Mouse (Mus musculus) bone marrow, adult 2 months (tissue): ENCODE results near the gene Slc32a1.

Experiments used
- CTCF ChIP-seq: fragments of 200-500 bp; IDR thresholded peaks from 2 replicates; pipeline ENCODE4 v1.5.1; 2011; ENCODE audit warnings: low read length, control low read depth; ENCODE audit not compliant: control insufficient read depth, insufficient read depth
- POLR2A ChIP-seq: fragments of 200-500 bp; IDR thresholded peaks from 2 replicates; pipeline ENCODE4 v1.6.1; 2011; ENCODE audit warnings: low read depth, mild to moderate bottlenecking, control low read depth, low read length, borderline replicate concordance; ENCODE audit not compliant: control insufficient read depth

GRCm38 (mm10) chr2:158590495-158590894 lies 20.1 kb upstream of the Slc32a1 start:
- TF ChIP-seq CTCF (no peak), POLR2A (no peak)
